Comparison of ENCODE assay signal across 19 mouse cellular contexts in genomic region chr1:21967139-21967538, GRCm38 (mm10). TPM values are rescaled to one million over a fixed set of nuclear protein-coding genes. Genes with fewer than 3 reads are reported as not detected.
DNase-seq lines count a peak whose midpoint lies in the region; ATAC-seq and TF ChIP-seq lines count a peak whose summit lies in the region.
"Had no signal": no experiment of that assay in that cellular context is flagged by ENCODE, and none has a peak within 500 bp of the region (broad histone marks: within the 10 kb centered on the region; RNA-seq: fewer than 3 reads in every experiment).

No protein-coding gene starts in this region.

- TF ChIP-seq POLR2A in brain, embryonic 14.5 days (IDR thresholded peaks at IDR 0.05; ENCODE audit: borderline replicate concordance, extremely low read depth, insufficient read depth, insufficient read length, poor library complexity, severe bottlenecking): no peak

- H3K9me3 ChIP-seq in forebrain, postnatal 0 days (ENCODE audit: low read length): no peaks in the 10 kb centered on the region
- H3K9me3 ChIP-seq in forebrain, embryonic 10.5 days: no peaks in the 10 kb centered on the region
- H3K9me3 ChIP-seq: embryonic facial prominence, embryonic 12.5 days; forebrain, embryonic 12.5 days; heart, embryonic 13.5 days; hindbrain, embryonic 13.5 days; liver, embryonic 13.5 days; midbrain, embryonic 13.5 days; neural tube, embryonic 13.5 days had no signal

- no peaks in the 10 kb centered on the region for H3K36me3 ChIP-seq in forebrain, postnatal 0 days (ENCODE audit: insufficient read depth)
- H3K36me3 ChIP-seq in forebrain, embryonic 10.5 days (replicated peaks): no peaks in the 10 kb centered on the region
- H3K36me3 ChIP-seq: embryonic facial prominence, embryonic 12.5 days; forebrain, embryonic 12.5 days; heart, embryonic 13.5 days; hindbrain, embryonic 13.5 days; liver, embryonic 13.5 days; midbrain, embryonic 13.5 days; neural tube, embryonic 13.5 days had no signal

- H3K27ac ChIP-seq in forebrain, postnatal 0 days (ENCODE audit: low read depth, low read length): no peak overlapping the region
- H3K27ac ChIP-seq in forebrain, embryonic 10.5 days: no peak overlapping the region
- no peak overlapping the region for H3K27ac ChIP-seq in left cerebral cortex, adult 2 months
- H3K27ac ChIP-seq: embryonic facial prominence, embryonic 12.5 days; forebrain, embryonic 12.5 days; heart, embryonic 13.5 days; hindbrain, embryonic 13.5 days; liver, embryonic 13.5 days; midbrain, embryonic 13.5 days; neural tube, embryonic 13.5 days had no signal

- no peak overlapping the region for H3K4me3 ChIP-seq in forebrain, postnatal 0 days (ENCODE audit: low read depth, low read length)
- no peak overlapping the region for H3K4me3 ChIP-seq in forebrain, embryonic 10.5 days
- no peak overlapping the region for H3K4me3 ChIP-seq in left cerebral cortex, adult 2 months
- H3K4me3 ChIP-seq: embryonic facial prominence, embryonic 12.5 days; forebrain, embryonic 12.5 days; heart, embryonic 13.5 days; hindbrain, embryonic 13.5 days; liver, embryonic 13.5 days; midbrain, embryonic 13.5 days; neural tube, embryonic 13.5 days had no signal

- H3K4me2 ChIP-seq in forebrain, postnatal 0 days (ENCODE audit: low read depth): no peak overlapping the region
- H3K4me2 ChIP-seq: embryonic facial prominence, embryonic 12.5 days; forebrain, embryonic 12.5 days; heart, embryonic 13.5 days; hindbrain, embryonic 13.5 days; liver, embryonic 13.5 days; midbrain, embryonic 13.5 days; neural tube, embryonic 13.5 days had no signal

- intact Hi-C loops in left cerebral cortex, adult 2 months (cut with DNase I): loop anchor here (2.0 to 10.0 kb wide), 4 partner anchors 212 to 412 kb away; no protein-coding TSS in a partner anchor
- intact Hi-C loops in left cerebral cortex, postnatal 4 days (cut with DNase I): loop anchor here (2.0 to 10.0 kb wide), 2 partner anchors 506 to 552 kb away; no protein-coding TSS in a partner anchor

- no peaks in the 10 kb centered on the region for H3K4me1 ChIP-seq in forebrain, postnatal 0 days (ENCODE audit: insufficient read depth)
- peaks cover 7% of the 10 kb centered on the region for H3K4me1 ChIP-seq in forebrain, embryonic 10.5 days

- TF ChIP-seq CTCF in forebrain, postnatal 0 days (IDR thresholded peaks at IDR 0.05; ENCODE audit: low read depth): peak; percentile 56
- peak; percentile 63 for TF ChIP-seq CTCF in left cerebral cortex, adult 2 months (IDR thresholded peaks at IDR 0.05)
- no peak for TF ChIP-seq CTCF in brain, embryonic 14.5 days (IDR thresholded peaks at IDR 0.05; ENCODE audit: borderline replicate concordance, extremely low read depth, insufficient read depth, insufficient read length)

- no peak overlapping the region for H3K9ac ChIP-seq in forebrain, postnatal 0 days
- H3K9ac ChIP-seq: embryonic facial prominence, embryonic 12.5 days; forebrain, embryonic 12.5 days; heart, embryonic 13.5 days; hindbrain, embryonic 13.5 days; liver, embryonic 13.5 days; midbrain, embryonic 13.5 days; neural tube, embryonic 13.5 days had no signal

- ATAC-seq in forebrain, postnatal 0 days: no peak
- ATAC-seq: midbrain, embryonic 13.5 days had no signal

- H3K27me3 ChIP-seq in forebrain, postnatal 0 days (ENCODE audit: insufficient read depth, low read length): no peaks in the 10 kb centered on the region
- peaks cover 24% of the 10 kb centered on the region for H3K27me3 ChIP-seq in forebrain, embryonic 10.5 days (ENCODE audit: poor library complexity, severe bottlenecking)
- H3K27me3 ChIP-seq: heart, embryonic 13.5 days had no signal

- peak; percentile 33 for DNase-seq in forebrain, postnatal 0 days
- no peak for DNase-seq in forebrain, embryonic 10.5 days (ENCODE audit: extremely low spot score, low spot score)
- DNase-seq in left cerebral cortex, adult 2 months (ENCODE audit: extremely low spot score in 1 of 2, low spot score in 2 of 2): no peak
- DNase-seq in left cerebral cortex, postnatal 4 days: no peak
- DNase-seq in 416B (ENCODE audit: low read depth): peak; percentile 55
- DNase-seq in brain, embryonic 14.5 days (ENCODE audit: low read depth): peak; percentile 48
- no peak for DNase-seq in cerebellum, adult 11 months
- DNase-seq: cerebellum, adult 8-10 months; gastrocnemius, postnatal 25 days; kidney, adult 9 months; liver, embryonic 13.5 days; lung, postnatal 4 days; right cerebral cortex, adult 18-20 months had no signal

- WGBS in forebrain, postnatal 0 days: 67% methylated on average over 3 of the region's 3 CpGs
- 84% methylated on average over 3 of the region's 3 CpGs for WGBS in forebrain, embryonic 10.5 days

RNA-seq across cellular contexts. Expression of gene Kcnq5, which starts 5.4 kb away (rescaled TPM):
- total RNA-seq in forebrain, postnatal 0 days (2014; rRNA removed): 17.7 and 18.9 TPM in 2 replicates
- 2.8 and 3.4 TPM in 2 replicates for polyA plus RNA-seq in forebrain, postnatal 0 days (2015; fragmentation: Nextera tagmentation; extraction: Ambion mirVana)
- polyA plus RNA-seq in forebrain, embryonic 10.5 days (2016; fragmentation: Nextera tagmentation; extraction: Ambion mirVana): 0.47 and 0.73 TPM in 2 replicates
- 10 to 100 TPM; 81.3 to 81.5 TPM for total RNA-seq in left cerebral cortex, adult 2 months (2021)
- 10 to 100 TPM; 41.8 to 43.7 TPM for total RNA-seq in left cerebral cortex, postnatal 4 days (2021)
- polyA plus RNA-seq in brain, embryonic 14.5 days (2012; rRNA removed): 1.0 and 1.5 TPM in 2 replicates

Comparison
In these comparisons a context has a peak if more than half of its experiments do, and no peak if none do; other contexts are left out.
1. DNase-seq: peak in forebrain, postnatal 0 days (single experiment), 416B (single experiment) and brain, embryonic 14.5 days (single experiment); none in forebrain, embryonic 10.5 days (single experiment), left cerebral cortex, adult 2 months (0 of 2), left cerebral cortex, postnatal 4 days (single experiment) and cerebellum, adult 11 months (single experiment).